Mouse (Mus musculus): ENCODE data around the gene Prkd2. TPM values are rescaled to one million over a fixed set of nuclear protein-coding genes. Genes with fewer than 3 reads are reported as not detected.

The Prkd2 gene
- polyA plus RNA-seq, 1 experiment from 2014 or later: 6.0 TPM

DNA sequence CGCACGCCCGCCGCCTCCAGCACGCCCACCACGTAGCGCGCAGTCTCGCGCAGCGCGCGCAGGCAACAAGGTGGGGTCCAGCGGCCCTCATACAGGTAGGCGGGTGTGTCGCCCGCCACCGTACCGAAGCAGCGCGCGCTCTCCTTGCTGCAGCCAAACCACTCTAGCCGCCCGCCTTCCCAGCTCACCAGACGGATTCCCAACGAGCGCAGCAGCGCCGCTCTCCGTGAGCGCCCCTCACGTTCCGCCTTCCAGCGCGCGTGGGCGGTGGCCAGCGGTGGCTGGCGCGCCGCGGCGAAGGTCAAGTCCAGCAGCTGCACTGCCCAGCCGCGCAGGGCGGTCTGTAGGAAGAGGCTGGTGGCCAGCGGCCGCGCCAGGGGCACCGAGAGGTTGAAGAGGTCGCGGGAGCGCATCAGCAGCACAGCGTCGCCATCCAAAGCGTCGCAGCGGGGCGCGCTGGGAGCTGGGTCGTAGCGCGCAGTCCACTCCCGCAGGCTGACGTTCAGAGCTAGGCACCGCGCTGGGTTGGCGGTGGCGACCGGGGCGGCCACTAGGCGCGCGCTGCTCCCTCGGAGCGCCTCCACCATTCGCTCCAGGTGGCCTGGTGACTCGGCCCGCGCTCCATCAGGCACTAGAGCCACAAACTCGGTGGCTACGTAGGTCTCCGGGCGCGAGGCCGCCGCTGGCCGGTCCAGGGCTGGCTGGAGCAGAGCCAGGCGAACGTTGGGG is 31.6 kb upstream of the Prkd2 start:
- Histone ChIP-seq H3K9ac (ENCODE audit: low read depth, low read length) (peak overlapping the region; percentile 88), H3K4me3 (ENCODE audit: low read depth, low read length) (peak overlapping the region; percentile 62), H3K27ac (ENCODE audit: low read length) (peak overlapping the region; percentile 96), H3K27me3 (ENCODE audit: control insufficient read depth, insufficient read depth, low read depth, low read length) (no peaks in the 10 kb centered on the region), H3K4me1 (ENCODE audit: control insufficient read depth, insufficient read depth, low read length) (peaks cover 46% of the 10 kb centered on the region), H3K9me3 (replicated peaks; ENCODE audit: control insufficient read depth, low read length, poor library complexity, severe bottlenecking) (no peaks in the 10 kb centered on the region), H3K36me3 (ENCODE audit: control insufficient read depth, insufficient read depth, low read length) (peaks cover 4% of the 10 kb centered on the region), H3K4me2 (ENCODE audit: low read length) (peak overlapping the region; percentile 85)
- 6% methylated on average over 89 of the region's 90 CpGs for WGBS
- ATAC-seq: peak; percentile 57

DNA sequence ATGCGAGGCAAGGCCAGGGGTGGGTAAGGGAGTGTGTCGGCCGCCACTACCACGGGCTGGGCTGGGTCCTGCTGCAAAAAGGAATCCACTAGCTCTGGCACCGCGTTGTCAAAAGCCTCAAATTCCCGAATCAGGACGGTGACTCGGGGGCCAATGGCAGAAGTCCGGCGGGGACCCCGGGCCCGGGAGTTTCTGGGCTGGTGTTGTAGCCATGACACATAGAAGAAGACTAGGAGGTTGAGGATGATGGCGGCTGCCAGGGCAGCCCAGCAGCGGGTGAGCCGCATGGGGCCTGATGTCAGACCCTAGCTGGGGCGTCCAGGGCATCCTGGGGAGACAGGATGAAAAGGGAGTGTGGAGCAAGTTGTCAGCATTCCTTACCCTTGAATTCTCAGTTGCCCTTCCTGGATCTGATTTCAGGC is 31.0 kb upstream of the Prkd2 start:
- Histone ChIP-seq H3K4me3 (ENCODE audit: low read depth, low read length) (peak overlapping the region; percentile 62), H3K36me3 (ENCODE audit: control insufficient read depth, insufficient read depth, low read length) (peaks cover 4% of the 10 kb centered on the region), H3K27ac (ENCODE audit: low read length) (peak overlapping the region; percentile 96), H3K4me2 (ENCODE audit: low read length) (peak overlapping the region; percentile 85), H3K9ac (ENCODE audit: low read depth, low read length) (peak overlapping the region; percentile 88), H3K4me1 (ENCODE audit: control insufficient read depth, insufficient read depth, low read length) (peaks cover 46% of the 10 kb centered on the region), H3K27me3 (ENCODE audit: control insufficient read depth, insufficient read depth, low read depth, low read length) (no peaks in the 10 kb centered on the region), H3K9me3 (replicated peaks; ENCODE audit: control insufficient read depth, low read length, poor library complexity, severe bottlenecking) (no peaks in the 10 kb centered on the region)
- no peak for ATAC-seq
- WGBS: 12% methylated on average over 17 of the region's 17 CpGs

DNA sequence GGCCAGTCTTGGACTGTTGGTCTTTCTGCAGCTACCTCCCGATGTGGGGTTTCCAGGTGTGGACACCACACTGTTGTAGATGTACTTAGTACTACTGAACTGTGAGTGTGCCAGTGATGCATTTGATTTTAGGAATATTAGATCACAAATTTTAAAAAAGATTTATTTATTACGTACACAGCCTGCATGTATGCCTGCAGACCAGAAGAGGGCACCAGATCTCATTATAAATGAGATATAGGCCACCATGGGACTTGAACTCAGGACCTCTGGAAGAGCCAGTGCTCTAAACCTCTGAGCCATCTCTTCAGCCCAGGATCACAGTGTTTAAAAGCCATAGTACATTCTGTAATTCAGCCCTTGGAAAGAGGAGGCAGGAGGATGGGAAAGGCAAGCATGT is 30.2 kb upstream of the Prkd2 start:
- H3K4me1 ChIP-seq (ENCODE audit: control insufficient read depth, insufficient read depth, low read length): peaks cover 49% of the 10 kb centered on the region
- no peaks in the 10 kb centered on the region for H3K27me3 ChIP-seq (ENCODE audit: control insufficient read depth, insufficient read depth, low read depth, low read length)
- 78% methylated on average over 2 of the region's 2 CpGs for WGBS
- no peaks in the 10 kb centered on the region for H3K9me3 ChIP-seq (replicated peaks; ENCODE audit: control insufficient read depth, low read length, poor library complexity, severe bottlenecking)
- ATAC-seq: no peak
- peaks cover 4% of the 10 kb centered on the region for H3K36me3 ChIP-seq (ENCODE audit: control insufficient read depth, insufficient read depth, low read length)
- peak overlapping the region; percentile 47; the same call in 1 of the 2 replicates for H3K9ac ChIP-seq (ENCODE audit: low read depth, low read length)
- peak overlapping the region; percentile 96 for H3K27ac ChIP-seq (ENCODE audit: low read length)
- no peak overlapping the region for H3K4me3 ChIP-seq (ENCODE audit: low read depth, low read length)
- H3K4me2 ChIP-seq (ENCODE audit: low read length): peak overlapping the region; percentile 85

DNA sequence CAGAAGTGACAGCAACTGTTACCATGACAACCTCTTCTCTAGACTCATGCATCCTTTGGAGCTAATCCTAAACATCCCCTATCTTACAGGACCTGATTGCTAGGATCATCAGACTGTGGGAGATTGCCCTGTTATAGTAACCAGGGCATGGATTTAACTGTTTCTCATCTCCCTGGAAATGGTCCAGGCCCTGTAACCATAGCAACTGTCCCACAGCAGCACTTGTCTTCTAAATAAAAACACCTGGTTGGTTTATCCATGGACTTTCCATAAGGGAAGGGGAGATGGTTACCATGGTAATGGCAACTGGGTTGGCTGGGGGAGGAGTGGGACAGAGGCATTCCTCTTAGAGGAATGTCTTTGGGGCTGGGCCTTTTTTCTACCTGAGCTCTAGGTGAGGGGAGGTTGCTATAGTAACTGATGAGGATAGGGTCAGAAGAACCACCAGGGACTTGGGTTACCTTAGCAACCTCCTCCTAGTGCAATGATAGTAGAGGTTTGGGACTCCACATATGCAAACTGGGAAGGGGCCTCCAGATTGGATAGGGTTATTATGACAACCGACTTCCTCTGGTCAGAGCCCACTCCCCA is 27.3 kb upstream of the Prkd2 start, which contains the start of gene Strn4:
Strn4 (plus strand) TSS at position 539 of the 591 bp plus-strand sequence.
- WGBS: 5% methylated on average over 1 of the region's 1 CpGs
- Histone ChIP-seq H3K27ac (ENCODE audit: low read length) (peak within 1 kb of the TSS; percentile 100), H3K4me1 (ENCODE audit: control insufficient read depth, insufficient read depth, low read length) (peaks cover 67% of the 10 kb centered on the region), H3K4me3 (ENCODE audit: low read depth, low read length) (peak within 1 kb of the TSS; percentile 92), H3K4me2 (ENCODE audit: low read length) (peak within 1 kb of the TSS; percentile 68), H3K27me3 (ENCODE audit: control insufficient read depth, insufficient read depth, low read depth, low read length) (no peaks in the 10 kb centered on the region), H3K36me3 (ENCODE audit: control insufficient read depth, insufficient read depth, low read length) (no peaks in the 10 kb centered on the region), H3K9me3 (replicated peaks; ENCODE audit: control insufficient read depth, low read length, poor library complexity, severe bottlenecking) (no peaks in the 10 kb centered on the region), H3K9ac (ENCODE audit: low read depth, low read length) (peak within 1 kb of the TSS; percentile 99)
- ATAC-seq: peak; percentile 88

DNA sequence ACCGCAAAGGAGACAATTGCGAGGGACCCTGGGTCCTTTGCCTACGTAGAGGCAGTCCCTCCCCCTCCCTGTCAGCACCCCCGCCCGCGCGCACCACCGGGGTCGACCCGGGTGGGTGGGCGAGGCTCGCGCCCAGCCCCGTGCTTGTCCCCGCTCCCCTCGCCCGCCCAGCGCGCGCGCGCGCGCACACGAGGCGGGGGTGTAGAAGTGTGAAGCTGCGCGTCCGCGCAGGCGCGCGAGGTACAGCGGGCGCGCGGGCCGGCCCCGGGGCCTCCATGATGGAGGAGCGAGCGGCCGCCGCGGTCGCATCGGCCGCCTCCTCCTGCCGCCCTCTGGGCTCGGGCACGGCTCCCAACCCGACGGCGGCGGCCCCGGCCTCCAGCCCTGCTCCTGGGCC is 26.6 kb upstream of the Prkd2 start:
- Histone ChIP-seq H3K4me3 (ENCODE audit: low read depth, low read length) (peak overlapping the region; percentile 92), H3K27ac (ENCODE audit: low read length) (peak overlapping the region; percentile 100), H3K4me1 (ENCODE audit: control insufficient read depth, insufficient read depth, low read length) (peaks cover 70% of the 10 kb centered on the region), H3K9me3 (replicated peaks; ENCODE audit: control insufficient read depth, low read length, poor library complexity, severe bottlenecking) (no peaks in the 10 kb centered on the region), H3K27me3 (ENCODE audit: control insufficient read depth, insufficient read depth, low read depth, low read length) (no peaks in the 10 kb centered on the region), H3K9ac (ENCODE audit: low read depth, low read length) (peak overlapping the region; percentile 99), H3K36me3 (ENCODE audit: control insufficient read depth, insufficient read depth, low read length) (no peaks in the 10 kb centered on the region), H3K4me2 (ENCODE audit: low read length) (peak overlapping the region; percentile 68)
- 0% methylated on average over 10 of the region's 55 CpGs for WGBS
- peak; percentile 74 for ATAC-seq

DNA sequence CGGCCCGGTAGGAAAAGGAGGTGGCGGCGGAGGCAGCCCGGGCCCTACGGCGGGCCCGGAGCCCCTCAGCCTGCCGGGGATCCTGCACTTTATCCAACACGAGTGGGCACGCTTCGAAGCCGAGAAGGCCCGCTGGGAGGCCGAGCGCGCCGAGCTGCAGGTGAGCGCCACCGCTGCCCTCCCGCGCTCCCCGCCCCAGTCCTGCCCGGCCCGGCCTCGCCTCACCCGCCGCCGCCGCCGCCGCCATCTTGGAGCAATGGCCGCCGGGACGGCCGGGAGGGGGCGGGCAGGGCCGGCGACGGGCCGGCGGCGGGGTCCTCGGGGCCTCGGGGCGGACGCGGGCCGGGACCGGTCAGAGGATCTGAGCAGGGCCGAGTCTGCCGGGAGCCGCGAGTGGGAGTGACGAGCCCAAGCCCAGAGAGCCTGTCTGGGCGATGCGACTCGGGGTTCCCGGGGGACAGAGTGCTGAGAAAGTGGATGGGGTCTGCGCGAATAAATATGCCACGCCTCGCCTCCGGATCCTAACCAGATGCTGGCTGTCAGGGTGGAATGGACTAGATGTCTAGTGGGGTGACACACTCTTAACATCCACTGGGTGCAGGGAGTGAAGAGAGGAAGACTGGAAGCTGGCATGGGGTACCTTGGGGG is 26.1 kb upstream of the Prkd2 start, which contains the start of gene Fkrp:
Fkrp (minus strand) TSS at position 258 of the 648 bp plus-strand sequence.
- ATAC-seq: peak; percentile 23
- peak within 1 kb of the TSS; percentile 68 for H3K4me2 ChIP-seq (ENCODE audit: low read length)
- under 1% methylated on average over 41 of the region's 64 CpGs for WGBS
- H3K9ac ChIP-seq (ENCODE audit: low read depth, low read length): peak within 1 kb of the TSS; percentile 99
- peaks cover 73% of the 10 kb centered on the region for H3K4me1 ChIP-seq (ENCODE audit: control insufficient read depth, insufficient read depth, low read length)
- no peaks in the 10 kb centered on the region for H3K9me3 ChIP-seq (replicated peaks; ENCODE audit: control insufficient read depth, low read length, poor library complexity, severe bottlenecking)
- peak within 1 kb of the TSS; percentile 92 for H3K4me3 ChIP-seq (ENCODE audit: low read depth, low read length)
- H3K27ac ChIP-seq (ENCODE audit: low read length): peak within 1 kb of the TSS; percentile 100
- H3K36me3 ChIP-seq (ENCODE audit: control insufficient read depth, insufficient read depth, low read length): no peaks in the 10 kb centered on the region
- no peaks in the 10 kb centered on the region for H3K27me3 ChIP-seq (ENCODE audit: control insufficient read depth, insufficient read depth, low read depth, low read length)

DNA sequence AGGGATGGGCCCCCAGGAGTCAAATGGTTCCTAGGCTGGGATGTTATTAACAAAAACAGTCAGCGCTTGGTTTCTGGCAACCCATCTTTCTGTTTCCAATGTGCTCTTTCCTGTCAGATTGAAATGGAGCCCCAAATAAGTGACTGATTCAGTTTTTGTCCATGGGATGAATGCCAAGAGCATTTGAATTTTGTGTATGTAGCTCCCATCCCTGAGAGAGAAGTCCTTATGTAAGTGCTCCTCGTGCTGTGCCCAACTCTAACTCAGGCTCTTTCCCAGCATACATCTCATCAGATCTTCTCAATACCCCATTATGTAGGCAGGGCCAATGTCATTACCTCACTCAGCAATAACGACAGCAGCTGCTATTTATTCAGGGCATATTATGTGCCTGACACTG is 25.0 kb upstream of the Prkd2 start:
- peak overlapping the region; percentile 100; the same call in 1 of the 2 replicates for H3K27ac ChIP-seq (ENCODE audit: low read length)
- no peaks in the 10 kb centered on the region for H3K27me3 ChIP-seq (ENCODE audit: control insufficient read depth, insufficient read depth, low read depth, low read length)
- ATAC-seq: no peak
- no peaks in the 10 kb centered on the region for H3K9me3 ChIP-seq (replicated peaks; ENCODE audit: control insufficient read depth, low read length, poor library complexity, severe bottlenecking)
- 33% methylated on average over 3 of the region's 3 CpGs for WGBS
- peak overlapping the region; percentile 68 for H3K4me2 ChIP-seq (ENCODE audit: low read length)
- H3K36me3 ChIP-seq (ENCODE audit: control insufficient read depth, insufficient read depth, low read length): peaks cover 2% of the 10 kb centered on the region; the same call in 1 of the 2 replicates
- peak overlapping the region; percentile 99 for H3K9ac ChIP-seq (ENCODE audit: low read depth, low read length)
- peak overlapping the region; percentile 92 for H3K4me3 ChIP-seq (ENCODE audit: low read depth, low read length)
- peaks cover 70% of the 10 kb centered on the region for H3K4me1 ChIP-seq (ENCODE audit: control insufficient read depth, insufficient read depth, low read length)

DNA sequence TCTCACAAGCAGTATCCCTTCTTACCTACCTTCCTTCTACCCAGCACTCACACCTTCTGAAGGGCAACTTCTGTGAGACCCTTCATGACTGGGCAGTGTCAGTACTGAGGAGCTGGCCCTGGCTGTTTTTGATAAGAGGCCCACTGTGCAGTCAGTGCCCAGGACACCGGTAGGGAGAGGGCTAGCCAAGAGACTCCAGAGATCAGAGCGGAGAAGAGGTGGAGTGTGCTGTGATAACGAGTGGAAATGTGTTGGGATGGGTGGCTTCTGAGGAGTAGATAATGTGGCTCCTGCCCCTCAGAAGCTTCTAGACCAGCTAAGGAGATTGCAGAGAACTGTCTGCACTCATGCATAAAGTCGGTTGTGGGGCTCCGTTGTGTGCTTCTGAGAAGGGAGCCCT is 22.9 kb upstream of the Prkd2 start:
- Histone ChIP-seq H3K36me3 (ENCODE audit: control insufficient read depth, insufficient read depth, low read length) (peaks cover 12% of the 10 kb centered on the region), H3K9ac (ENCODE audit: low read depth, low read length) (no peak overlapping the region), H3K27ac (ENCODE audit: low read length) (no peak overlapping the region), H3K4me1 (ENCODE audit: control insufficient read depth, insufficient read depth, low read length) (peaks cover 57% of the 10 kb centered on the region), H3K4me2 (ENCODE audit: low read length) (no peak overlapping the region), H3K4me3 (ENCODE audit: low read depth, low read length) (no peak overlapping the region), H3K9me3 (replicated peaks; ENCODE audit: control insufficient read depth, low read length, poor library complexity, severe bottlenecking) (no peaks in the 10 kb centered on the region), H3K27me3 (ENCODE audit: control insufficient read depth, insufficient read depth, low read depth, low read length) (no peaks in the 10 kb centered on the region)
- 68% methylated on average over 5 of the region's 5 CpGs for WGBS
- no peak for ATAC-seq
